In the genomic region with DNA sequence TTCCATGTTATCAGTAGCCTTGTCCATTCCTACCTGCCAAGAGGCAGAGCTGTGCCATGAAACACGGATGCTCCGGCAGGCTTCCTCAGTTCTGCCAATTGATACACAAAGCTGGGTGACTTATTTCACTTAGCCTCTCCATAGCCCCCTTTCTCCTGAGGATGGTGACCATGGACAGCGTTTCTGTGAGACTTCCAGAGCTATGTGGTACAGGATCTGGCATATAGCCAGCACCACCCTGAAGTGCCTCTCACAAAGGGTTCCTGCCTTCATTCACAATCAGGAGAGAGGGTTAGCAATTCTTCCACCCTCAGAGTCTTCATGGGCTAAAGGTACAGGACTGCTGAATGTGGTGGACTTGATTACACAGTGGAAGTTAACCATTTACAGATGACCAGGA, we compare ENCODE assay signal across 25 mouse cellular contexts.
DNase-seq lines count a peak whose midpoint lies in the region; ATAC-seq lines count a peak whose summit lies in the region.
"Had no signal": no experiment of that assay in that cellular context is flagged by ENCODE, and none has a peak within 500 bp of the region (broad histone marks: within the 10 kb centered on the region; RNA-seq: fewer than 3 reads in every experiment).

No protein-coding gene starts in this region.

- H3K36me3 ChIP-seq in embryonic facial prominence, embryonic 14.5 days (ENCODE audit: control insufficient read depth, insufficient read depth, low read length) = 0 out of 2 replicates have a peak, but pooled peaks cover 3% of the 10 kb centered on the region
- H3K36me3 ChIP-seq in embryonic facial prominence, embryonic 10.5 days (replicated peaks) = no peaks in the 10 kb centered on the region
- no peaks in the 10 kb centered on the region for H3K36me3 ChIP-seq in kidney, embryonic 15.5 days
- no peaks in the 10 kb centered on the region for H3K36me3 ChIP-seq in midbrain, embryonic 16.5 days (ENCODE audit: control insufficient read depth, insufficient read depth, low read length)
- no peaks in the 10 kb centered on the region for H3K36me3 ChIP-seq in midbrain, embryonic 10.5 days
- H3K36me3 ChIP-seq: embryonic facial prominence, embryonic 13.5 days; heart, embryonic 10.5 days; liver, embryonic 13.5 days had no signal

- no peaks in the 10 kb centered on the region for H3K9me3 ChIP-seq in embryonic facial prominence, embryonic 14.5 days (ENCODE audit: control insufficient read depth, low read length)
- H3K9me3 ChIP-seq in embryonic facial prominence, embryonic 10.5 days = no peaks in the 10 kb centered on the region
- no peaks in the 10 kb centered on the region for H3K9me3 ChIP-seq in kidney, embryonic 15.5 days (replicated peaks)
- H3K9me3 ChIP-seq in midbrain, embryonic 16.5 days (replicated peaks; ENCODE audit: control insufficient read depth, low read length, poor library complexity, severe bottlenecking) = no peaks in the 10 kb centered on the region
- no peaks in the 10 kb centered on the region for H3K9me3 ChIP-seq in midbrain, embryonic 10.5 days (replicated peaks)
- H3K9me3 ChIP-seq: embryonic facial prominence, embryonic 13.5 days; heart, embryonic 10.5 days; liver, embryonic 13.5 days; megakaryocyte, embryonic 14.5 days had no signal

- no peak overlapping the region for H3K4me3 ChIP-seq in embryonic facial prominence, embryonic 14.5 days (ENCODE audit: low read depth, low read length)
- no peak overlapping the region for H3K4me3 ChIP-seq in embryonic facial prominence, embryonic 10.5 days
- no peak overlapping the region for H3K4me3 ChIP-seq in kidney, embryonic 15.5 days (replicated peaks)
- H3K4me3 ChIP-seq in midbrain, embryonic 16.5 days (ENCODE audit: low read depth, low read length) = no peak overlapping the region
- no peak overlapping the region for H3K4me3 ChIP-seq in midbrain, embryonic 10.5 days
- H3K4me3 ChIP-seq: embryonic facial prominence, embryonic 13.5 days; heart, embryonic 10.5 days; left cerebral cortex, adult 2 months; liver, embryonic 13.5 days; megakaryocyte, embryonic 14.5 days had no signal

- H3K4me1 ChIP-seq in embryonic facial prominence, embryonic 14.5 days (ENCODE audit: control insufficient read depth, insufficient read depth, low read length) = no peaks in the 10 kb centered on the region
- no peaks in the 10 kb centered on the region for H3K4me1 ChIP-seq in embryonic facial prominence, embryonic 10.5 days
- H3K4me1 ChIP-seq in kidney, embryonic 15.5 days = no peaks in the 10 kb centered on the region
- no peaks in the 10 kb centered on the region for H3K4me1 ChIP-seq in midbrain, embryonic 16.5 days (ENCODE audit: control insufficient read depth, insufficient read depth, low read length)
- no peaks in the 10 kb centered on the region for H3K4me1 ChIP-seq in midbrain, embryonic 10.5 days
- H3K4me1 ChIP-seq: heart, embryonic 10.5 days; liver, embryonic 13.5 days; megakaryocyte, embryonic 14.5 days had no signal

- no peak overlapping the region for H3K4me2 ChIP-seq in embryonic facial prominence, embryonic 14.5 days (ENCODE audit: low read depth, low read length)
- no peak overlapping the region for H3K4me2 ChIP-seq in kidney, embryonic 15.5 days
- no peak overlapping the region for H3K4me2 ChIP-seq in midbrain, embryonic 16.5 days (ENCODE audit: low read length)
- H3K4me2 ChIP-seq: embryonic facial prominence, embryonic 13.5 days; liver, embryonic 13.5 days had no signal

- H3K27ac ChIP-seq in embryonic facial prominence, embryonic 14.5 days (replicated peaks; ENCODE audit: low read depth, low read length) = no peak overlapping the region
- no peak overlapping the region for H3K27ac ChIP-seq in embryonic facial prominence, embryonic 10.5 days (replicated peaks)
- H3K27ac ChIP-seq in kidney, embryonic 15.5 days = no peak overlapping the region
- peak overlapping the region; percentile 52; the same call in 1 of the 2 replicates for H3K27ac ChIP-seq in midbrain, embryonic 16.5 days (ENCODE audit: low read length)
- H3K27ac ChIP-seq in midbrain, embryonic 10.5 days (replicated peaks) = no peak overlapping the region
- H3K27ac ChIP-seq: embryonic facial prominence, embryonic 13.5 days; heart, embryonic 10.5 days; left cerebral cortex, adult 2 months; liver, embryonic 13.5 days had no signal

- ATAC-seq in embryonic facial prominence, embryonic 14.5 days (ENCODE audit: low read depth) = no peak
- ATAC-seq in kidney, embryonic 15.5 days (replicated peaks; ENCODE audit: low FRiP score) = peak; percentile 46; the same call in 1 of the 2 replicates
- ATAC-seq in midbrain, embryonic 16.5 days = no peak
- ATAC-seq in cerebellum, adult (ENCODE audit: insufficient number of reproducible peaks, low FRiP score, low TSS enrichment) = no peak
- ATAC-seq in granulocyte monocyte progenitor cell, adult 5-6 weeks (replicated peaks; ENCODE audit: poor library complexity, severe bottlenecking) = no peak
- ATAC-seq: CD4-positive, CD25-positive, alpha-beta regulatory T cell, adult 4 months; Patski had no signal

- whole genome bisulfite sequencing in embryonic facial prominence, embryonic 14.5 days = 73% methylated on average over 3 of the region's 3 CpGs
- 83% methylated on average over 3 of the region's 3 CpGs for WGBS in embryonic facial prominence, embryonic 10.5 days
- 73% methylated on average over 3 of the region's 3 CpGs for WGBS in kidney, embryonic 15.5 days
- WGBS in midbrain, embryonic 16.5 days = 82% methylated on average over 3 of the region's 3 CpGs
- 88% methylated on average over 3 of the region's 3 CpGs for WGBS in midbrain, embryonic 10.5 days

- no peaks in the 10 kb centered on the region for H3K27me3 ChIP-seq in embryonic facial prominence, embryonic 14.5 days (replicated peaks; ENCODE audit: control insufficient read depth, insufficient read depth, low read length)
- H3K27me3 ChIP-seq in embryonic facial prominence, embryonic 10.5 days (replicated peaks; ENCODE audit: low read depth, poor library complexity, severe bottlenecking) = no peaks in the 10 kb centered on the region
- H3K27me3 ChIP-seq in kidney, embryonic 15.5 days = no peaks in the 10 kb centered on the region
- H3K27me3 ChIP-seq in midbrain, embryonic 16.5 days (ENCODE audit: control insufficient read depth, insufficient read depth, low read depth, low read length) = no peaks in the 10 kb centered on the region
- H3K27me3 ChIP-seq in midbrain, embryonic 10.5 days (ENCODE audit: low read depth, poor library complexity, severe bottlenecking) = no peaks in the 10 kb centered on the region
- H3K27me3 ChIP-seq: embryonic facial prominence, embryonic 13.5 days; liver, embryonic 13.5 days; megakaryocyte, embryonic 14.5 days had no signal

- peak; percentile 46 for DNase-seq in embryonic facial prominence, embryonic 14.5 days (ENCODE audit: low spot score)
- DNase-seq in embryonic facial prominence, embryonic 10.5 days (ENCODE audit: low spot score) = no peak
- DNase-seq in kidney, adult 9 months = no peak
- no peak for DNase-seq in midbrain, embryonic 10.5 days (ENCODE audit: low spot score)
- DNase-seq: adrenal gland, adult 2 months; cerebellum, adult 11-12 months; cerebellum, postnatal 14 days; heart, postnatal 4 days; kidney, adult 2 months; kidney, postnatal 4 days; layer of hippocampus, adult 9-11 months; liver, embryonic 13.5 days; lung, adult 2 months; thymus, adult 2 months; thymus, postnatal 4 days had no signal

- no peak overlapping the region for H3K9ac ChIP-seq in embryonic facial prominence, embryonic 14.5 days (ENCODE audit: low read depth, low read length)
- no peak overlapping the region for H3K9ac ChIP-seq in kidney, embryonic 15.5 days
- H3K9ac ChIP-seq in midbrain, embryonic 16.5 days (ENCODE audit: low read depth, low read length) = no peak overlapping the region
- H3K9ac ChIP-seq: embryonic facial prominence, embryonic 13.5 days; liver, embryonic 13.5 days had no signal
